Mouse (Mus musculus) heart, embryonic 14.5 days (tissue): ENCODE measurements around the gene Cd72. TPM values are rescaled to one million over a fixed set of nuclear protein-coding genes. Genes with fewer than 3 reads are reported as not detected.

Experiments used
- ATAC-seq: fragments of 200-750 bp; cut with Nextera tagmentation; 2 replicates; pipeline ENCODE4 v1.8.0; 2017; ENCODE audit warnings: low read depth, moderate TSS enrichment; ENCODE audit not compliant: insufficient number of reproducible peaks, insufficient read depth, low FRiP score
- H3K27ac ChIP-seq, 2 experiments: fragments of 200-500 bp in 1 of 2; fragments of 300-500 bp in 1 of 2; sonication (generic) in 1 of 2; replicated peaks in 1 of 2; 2 replicates each; pipeline ENCODE4 v1.5.1; 2012 to 2014; ENCODE audit warnings: low read depth in 2 of 2, low read length in 2 of 2, control low read depth in 1 of 2, mild to moderate bottlenecking in 1 of 2, mixed read lengths in 1 of 2; ENCODE audit not compliant: control insufficient read depth in 1 of 2, insufficient read depth in 1 of 2
- H3K27me3 ChIP-seq: fragments of 300-500 bp; sonication (generic); 2 replicates; pipeline ENCODE4 v1.6.1; 2014; ENCODE audit warnings: mild to moderate bottlenecking, low read length, control low read depth; ENCODE audit not compliant: control insufficient read depth, insufficient read depth
- H3K36me3 ChIP-seq: fragments of 300-500 bp; sonication (generic); 2 replicates; pipeline ENCODE4 v1.6.1; 2014; ENCODE audit warnings: mild to moderate bottlenecking, control low read depth, low read length, mixed read lengths; ENCODE audit not compliant: control insufficient read depth, insufficient read depth
- H3K4me1 ChIP-seq, 2 experiments: fragments of 200-500 bp in 1 of 2; fragments of 300-500 bp in 1 of 2; sonication (generic) in 1 of 2; 2 replicates each; pipeline ENCODE4 v1.6.1; 2012 to 2014; ENCODE audit warnings: low read length in 2 of 2, control low read depth in 1 of 2, mixed read lengths in 1 of 2; ENCODE audit not compliant: control insufficient read depth in 2 of 2, insufficient read depth in 2 of 2
- H3K4me2 ChIP-seq: fragments of 300-500 bp; sonication (generic); 2 replicates; pipeline ENCODE4 v1.6.1; 2014; ENCODE audit warnings: mild to moderate bottlenecking, low read length
- H3K4me3 ChIP-seq, 2 experiments: fragments of 200-500 bp in 1 of 2; fragments of 300-500 bp in 1 of 2; sonication (generic) in 1 of 2; 2 replicates each; pipeline ENCODE4 v1.5.1; 2012 to 2014; ENCODE audit warnings: low read length in 2 of 2, mild to moderate bottlenecking in 2 of 2, control low read depth in 1 of 2, low read depth in 1 of 2, moderate library complexity in 1 of 2; ENCODE audit not compliant: control insufficient read depth in 1 of 2, insufficient read depth in 1 of 2
- H3K9ac ChIP-seq: fragments of 300-500 bp; sonication (generic); 2 replicates; pipeline ENCODE4 v1.6.1; 2014; ENCODE audit warnings: mild to moderate bottlenecking, low read length
- H3K9me3 ChIP-seq: fragments of 300-500 bp; sonication (generic); 2 replicates; pipeline ENCODE4 v1.6.1; 2016; ENCODE audit warnings: low read length, control low read depth; ENCODE audit not compliant: control insufficient read depth
- WGBS: fragments of 180-500 bp; shearing (Covaris S2); extraction: QIAGEN DNeasy Blood & Tissue Kit; methylation state at CpG from one replicate; pipeline ENCODE4 v1.1.7; 2014; 5-methylcytosine and 5-hydroxymethylcytosine counted together
- polyA plus RNA-seq: library from polyadenylated mRNA; unstranded; fragments of >200 nt; fragmentation: Nextera tagmentation; extraction: Ambion mirVana; gene quantifications from 2 replicates; pipeline ENCODE4 v1.2.1, GENCODE M21; 2014

Cd72 gene
- 3.1 and 3.9 TPM in 2 replicates for polyA plus RNA-seq

- ATAC-seq: no peak
Measured at GRCm38 (mm10) chr4:43454041-43454836, at the start of gene Cd72. Cd72 (minus strand) TSS chr4:43454628.

GRCm38 (mm10) chr4:43503506-43503905 lies 49.1 kb upstream of the Cd72 start:
- Histone ChIP-seq H3K4me1 (peaks cover 9 to 19% of the 10 kb centered on the region in 2 experiments), H3K36me3 (no peaks in the 10 kb centered on the region), H3K9me3 (no peaks in the 10 kb centered on the region), H3K4me3 (no peak overlapping the region), H3K27ac (no peak overlapping the region), H3K9ac (no peak overlapping the region), H3K4me2 (no peak overlapping the region), H3K27me3 (no peaks in the 10 kb centered on the region)
- no peak for ATAC-seq
- WGBS: 84% methylated on average over 6 of the region's 6 CpGs

More at GRCm38 (mm10) chr4:43454041-43454836, at the start of gene Cd72:
- H3K27ac ChIP-seq: no peak within 1 kb of the TSS
- H3K4me1 ChIP-seq: peaks cover 14 to 18% of the 10 kb centered on the region in 2 experiments; a peak in 3 of 4 replicates
- H3K4me3 ChIP-seq: peak within 1 kb of the TSS; percentile 14 to 27; a peak in 3 of 4 replicates
- no peaks in the 10 kb centered on the region for H3K9me3 ChIP-seq
- peaks cover 45% of the 10 kb centered on the region for H3K27me3 ChIP-seq
- H3K36me3 ChIP-seq: no peaks in the 10 kb centered on the region
- H3K4me2 ChIP-seq: peak within 1 kb of the TSS; percentile 62
- H3K9ac ChIP-seq: peak within 1 kb of the TSS; percentile 54
- WGBS: 29% methylated on average over 20 of the region's 20 CpGs

GRCm38 (mm10) chr4:43503041-43503440 lies 48.6 kb upstream of the Cd72 start:
- WGBS: 76% methylated on average over 2 of the region's 2 CpGs
- Histone ChIP-seq H3K27me3 (no peaks in the 10 kb centered on the region), H3K27ac (no peak overlapping the region), H3K9me3 (no peaks in the 10 kb centered on the region), H3K4me3 (no peak overlapping the region), H3K4me1 (peaks cover 11 to 21% of the 10 kb centered on the region in 2 experiments), H3K9ac (no peak overlapping the region), H3K4me2 (no peak overlapping the region), H3K36me3 (no peaks in the 10 kb centered on the region)
- no peak for ATAC-seq

- Histone ChIP-seq H3K4me2 (peak within 1 kb of the TSS; percentile 84), H3K27ac (peak within 1 kb of the TSS; percentile 19 to 35; a peak in 2 of 4 replicates), H3K9me3 (no peaks in the 10 kb centered on the region), H3K27me3 (no peaks in the 10 kb centered on the region), H3K36me3 (peaks cover 25% of the 10 kb centered on the region), H3K9ac (peak within 1 kb of the TSS; percentile 82), H3K4me3 (peak within 1 kb of the TSS; percentile 57 to 72), H3K4me1 (peaks cover 22 to 43% of the 10 kb centered on the region in 2 experiments)
- peak; percentile 78 for ATAC-seq
- 7% methylated on average over 50 of the region's 50 CpGs for WGBS
Measured at GRCm38 (mm10) chr4:43499407-43500333, 45.2 kb upstream of the Cd72 start, which contains the start of gene Arhgef39. Arhgef39 (minus strand) TSS chr4:43499695.

GRCm38 (mm10) chr4:43498983-43499382 lies 44.6 kb upstream of the Cd72 start:
- 13% methylated on average over 8 of the region's 8 CpGs for WGBS
- no peak for ATAC-seq
- Histone ChIP-seq H3K27me3 (no peaks in the 10 kb centered on the region), H3K4me3 (peak overlapping the region; percentile 57 to 72), H3K9me3 (no peaks in the 10 kb centered on the region), H3K4me1 (peaks cover 22 to 50% of the 10 kb centered on the region in 2 experiments), H3K36me3 (peaks cover 25% of the 10 kb centered on the region), H3K9ac (peak overlapping the region; percentile 82), H3K27ac (peak overlapping the region in 1 of 2 experiments; percentile 35; a peak in 2 of 4 replicates), H3K4me2 (peak overlapping the region; percentile 84)

GRCm38 (mm10) chr4:43497946-43498345 lies 43.5 kb upstream of the Cd72 start:
- no peak for ATAC-seq
- H3K9me3 ChIP-seq: no peaks in the 10 kb centered on the region
- 63% methylated on average over 4 of the region's 4 CpGs for WGBS
- H3K4me2 ChIP-seq: peak overlapping the region; percentile 84
- H3K36me3 ChIP-seq: peaks cover 25% of the 10 kb centered on the region
- H3K27me3 ChIP-seq: no peaks in the 10 kb centered on the region
- peak overlapping the region; percentile 82 for H3K9ac ChIP-seq
- H3K4me3 ChIP-seq: peak overlapping the region; percentile 57 to 72; a peak in 3 of 4 replicates
- H3K4me1 ChIP-seq: peaks cover 22 to 52% of the 10 kb centered on the region in 2 experiments
- H3K27ac ChIP-seq: no peak overlapping the region

- H3K4me3 ChIP-seq: no peak overlapping the region
Measured at GRCm38 (mm10) chr4:43497405-43497804, 43.0 kb upstream of the Cd72 start.

More at GRCm38 (mm10) chr4:43497405-43497804, 43.0 kb upstream of the Cd72 start:
- Histone ChIP-seq H3K27ac (no peak overlapping the region), H3K9ac (peak overlapping the region; percentile 82), H3K36me3 (peaks cover 25% of the 10 kb centered on the region), H3K4me1 (peaks cover 22 to 52% of the 10 kb centered on the region in 2 experiments), H3K4me2 (peak overlapping the region; percentile 84), H3K9me3 (no peaks in the 10 kb centered on the region), H3K27me3 (no peaks in the 10 kb centered on the region)
- 81% methylated on average over 8 of the region's 8 CpGs for WGBS
- ATAC-seq: no peak
